In the genomic region with DNA sequence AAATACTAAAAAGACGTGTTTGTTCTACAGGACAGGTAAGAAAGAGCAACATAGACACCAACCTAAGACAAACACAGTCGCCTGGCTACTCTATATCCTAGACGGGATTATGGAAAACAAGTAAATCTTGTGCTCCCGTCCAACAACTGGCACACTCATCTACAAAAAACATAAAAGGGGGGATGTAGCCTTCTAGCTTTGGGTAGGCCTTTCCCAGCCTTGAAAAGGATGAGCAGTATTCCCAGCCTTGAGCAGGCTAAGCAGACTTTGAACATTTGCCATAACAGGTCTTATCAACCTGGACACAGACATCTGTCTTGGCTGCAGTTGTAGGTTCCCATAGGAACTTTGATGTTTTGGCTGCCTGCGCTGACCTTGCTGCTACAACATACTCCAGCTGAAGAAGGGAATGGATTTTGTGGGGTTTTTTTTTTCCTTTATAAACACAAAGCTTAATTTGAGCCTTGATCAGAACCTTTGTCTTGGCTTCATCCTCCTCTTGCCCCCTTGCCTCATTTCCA, we compare ENCODE assay signal across 25 mouse cellular contexts. TPM values are rescaled to one million over a fixed set of nuclear protein-coding genes. Genes with fewer than 3 reads are reported as not detected.
"Had no signal": no experiment of that assay in that cellular context is flagged by ENCODE, and none has a peak within 500 bp of the region (broad histone marks: within the 10 kb centered on the region; RNA-seq: fewer than 3 reads in every experiment).

No protein-coding gene starts in this region.

- H3K9me3 ChIP-seq: kidney, embryonic 15.5 days; limb, embryonic 10.5 days; limb, embryonic 13.5 days; liver, embryonic 13.5 days; midbrain, embryonic 12.5 days; midbrain, embryonic 15.5 days; neural tube, embryonic 12.5 days; neural tube, embryonic 15.5 days had no signal

- H3K4me3 ChIP-seq: kidney, embryonic 15.5 days; limb, embryonic 10.5 days; limb, embryonic 13.5 days; liver, embryonic 13.5 days; midbrain, embryonic 12.5 days; midbrain, embryonic 15.5 days; neural tube, embryonic 12.5 days; neural tube, embryonic 15.5 days had no signal

- H3K4me1 ChIP-seq: limb, embryonic 10.5 days; limb, embryonic 13.5 days; liver, embryonic 13.5 days; midbrain, embryonic 12.5 days; midbrain, embryonic 15.5 days; neural tube, embryonic 12.5 days; neural tube, embryonic 15.5 days had no signal

- H3K9ac ChIP-seq: kidney, embryonic 15.5 days; limb, embryonic 13.5 days; liver, embryonic 13.5 days; midbrain, embryonic 12.5 days; midbrain, embryonic 15.5 days; neural tube, embryonic 12.5 days; neural tube, embryonic 15.5 days had no signal

- DNase-seq: kidney, adult 8-10 months; kidney, postnatal 10 days; kidney, postnatal 36 days; layer of hippocampus, postnatal 36 days; liver; liver, embryonic 13.5 days; lung, adult 2 months; lung, postnatal 14 days; lung, postnatal 4 days; thymus, adult 18-20 months; thymus, postnatal 4 days had no signal

- H3K36me3 ChIP-seq: kidney, embryonic 15.5 days; limb, embryonic 10.5 days; limb, embryonic 13.5 days; liver, embryonic 13.5 days; midbrain, embryonic 12.5 days; midbrain, embryonic 15.5 days; neural tube, embryonic 12.5 days; neural tube, embryonic 15.5 days had no signal

- H3K27me3 ChIP-seq: kidney, embryonic 15.5 days; limb, embryonic 13.5 days; liver, embryonic 13.5 days; midbrain, embryonic 12.5 days; midbrain, embryonic 15.5 days; neural tube, embryonic 12.5 days; neural tube, embryonic 15.5 days had no signal

- H3K4me2 ChIP-seq: kidney, embryonic 15.5 days; limb, embryonic 13.5 days; liver, embryonic 13.5 days; midbrain, embryonic 12.5 days; midbrain, embryonic 15.5 days; neural tube, embryonic 12.5 days; neural tube, embryonic 15.5 days had no signal

- ATAC-seq: midbrain, embryonic 15.5 days had no signal

- H3K27ac ChIP-seq: kidney, embryonic 15.5 days; limb, embryonic 10.5 days; limb, embryonic 13.5 days; liver, embryonic 13.5 days; midbrain, embryonic 12.5 days; midbrain, embryonic 15.5 days; neural tube, embryonic 12.5 days; neural tube, embryonic 15.5 days had no signal

RNA-seq across cellular contexts. Expression of a gene that starts 35.8 kb away (rescaled TPM):
- total RNA-seq: megakaryocyte progenitor cell, adult 5-6 weeks; megakaryocyte-erythroid progenitor cell, adult 5-6 weeks had no signal
- polyA plus RNA-seq: liver, embryonic 13.5 days; liver, embryonic 16.5 days; lung, adult 2 months; lung, embryonic 16.5 days; midbrain, embryonic 12.5 days; midbrain, embryonic 15.5 days; small intestine, adult 2 months; spleen, adult 2 months; stomach, embryonic 16.5 days had no signal
